Mouse (Mus musculus) CH12.LX (cell line): Measurements from ENCODE around the gene Mtf1. TPM values are rescaled to one million over a fixed set of nuclear protein-coding genes. Genes with fewer than 3 reads are reported as not detected.

ENCODE experiments used
- DNase-seq: peaks from one replicate; pipeline ENCODE4 v3.0.0-alpha.2; 2013; ENCODE audit errors: extremely low read depth
- H3K27ac ChIP-seq: 2 replicates; pipeline ENCODE4 v1.5.1; 2012; ENCODE audit warnings: low read depth, mild to moderate bottlenecking, control low read depth, moderate library complexity; ENCODE audit not compliant: insufficient read depth
- H3K27me3 ChIP-seq: replicated peaks from 2 replicates; pipeline ENCODE3; 2012; ENCODE audit warnings: inconsistent platforms
- H3K36me3 ChIP-seq, 2 experiments: replicated peaks in 1 of 2; 2 replicates each; pipeline versions ENCODE3 to v1.6.1; 2012; ENCODE audit warnings: inconsistent platforms in 1 of 2, low read length in 1 of 2, mild to moderate bottlenecking in 1 of 2, mixed read lengths in 1 of 2, moderate library complexity in 1 of 2; ENCODE audit not compliant: control insufficient read depth in 1 of 2, insufficient read depth in 1 of 2
- H3K4me1 ChIP-seq, 2 experiments: 2 replicates each; pipeline ENCODE4 v1.6.1; 2012; ENCODE audit warnings: inconsistent platforms in 1 of 2, moderate library complexity in 1 of 2; ENCODE audit not compliant: insufficient read depth in 2 of 2, control insufficient read depth in 1 of 2
- H3K4me2 ChIP-seq: 2 replicates; pipeline ENCODE4 v1.6.1; 2012; ENCODE audit warnings: low read depth, mild to moderate bottlenecking, control low read depth; ENCODE audit not compliant: poor library complexity, insufficient read depth, severe bottlenecking
- H3K4me3 ChIP-seq, 3 experiments: fragments of 150-350 bp in 1 of 3; sonication (generic) in 1 of 3; replicated peaks in 1 of 3; 2 replicates each; pipeline versions ENCODE3 to v1.5.1; 2011 to 2012; ENCODE audit warnings: low read depth in 2 of 3, low read length in 2 of 3, mild to moderate bottlenecking in 2 of 3, moderate library complexity in 2 of 3, control low read depth in 1 of 3, improper control_type of control experiment in 1 of 3, inconsistent platforms in 1 of 3, mixed read lengths in 1 of 3; ENCODE audit not compliant: poor library complexity in 1 of 3
- H3K79me2 ChIP-seq: replicated peaks from 2 replicates; pipeline ENCODE4 v1.6.1; 2012; ENCODE audit warnings: mild to moderate bottlenecking, moderate library complexity; ENCODE audit not compliant: control insufficient read depth, poor library complexity, insufficient read depth, severe bottlenecking; ENCODE audit errors: extremely low read depth
- H3K9ac ChIP-seq: 2 replicates; pipeline ENCODE4 v1.6.1; 2012; ENCODE audit warnings: low read depth, mild to moderate bottlenecking, control low read depth, moderate library complexity; ENCODE audit not compliant: insufficient read depth
- H3K9me3 ChIP-seq: replicated peaks from 2 replicates; pipeline ENCODE3; 2012; ENCODE audit warnings: low read length, inconsistent platforms, mixed read lengths
- BHLHE40 ChIP-seq: IDR thresholded peaks from 2 replicates; pipeline ENCODE4 v1.6.1; 2011; ENCODE audit warnings: mild to moderate bottlenecking, low read depth, low read length, improper control_type of control experiment
- CHD1 ChIP-seq: IDR thresholded peaks from 2 replicates; pipeline ENCODE4 v1.6.1; 2012; ENCODE audit warnings: low read depth, low read length, improper control_type of control experiment, inconsistent platforms
- CHD2 ChIP-seq: IDR thresholded peaks from 2 replicates; pipeline ENCODE4 v1.6.1; 2011; ENCODE audit warnings: low read length, improper control_type of control experiment
- CTCF ChIP-seq, 2 experiments: IDR thresholded peaks in 1 of 2; conservative IDR thresholded peaks in 1 of 2; 2 replicates each; pipeline ENCODE4 v1.5.1; 2011 to 2012; ENCODE audit warnings: low read depth in 2 of 2, low read length in 2 of 2, improper control_type of control experiment in 1 of 2, inconsistent platforms in 1 of 2, mild to moderate bottlenecking in 1 of 2, moderate library complexity in 1 of 2
- ELF1 ChIP-seq: IDR thresholded peaks from 2 replicates; pipeline ENCODE4 v1.6.1; 2014; ENCODE audit warnings: low read depth, mild to moderate bottlenecking, inconsistent platforms, low read length, improper control_type of control experiment
- ETS1 ChIP-seq: conservative IDR thresholded peaks from 2 replicates; pipeline ENCODE4 v1.6.1; 2012; ENCODE audit warnings: low read depth, mild to moderate bottlenecking, inconsistent platforms, low read length, improper control_type of control experiment, moderate library complexity
- HCFC1 ChIP-seq: IDR thresholded peaks from 2 replicates; pipeline ENCODE4 v1.6.1; 2012; ENCODE audit warnings: low read depth, mild to moderate bottlenecking, inconsistent platforms, low read length, improper control_type of control experiment
- IRF4 ChIP-seq: IDR thresholded peaks from 2 replicates; pipeline ENCODE4 v1.6.1; 2014; ENCODE audit warnings: low read depth, mild to moderate bottlenecking, inconsistent platforms, low read length, improper control_type of control experiment
- JUN ChIP-seq: IDR thresholded peaks from 2 replicates; pipeline ENCODE4 v1.6.1; 2011; ENCODE audit warnings: low read depth, mild to moderate bottlenecking, low read length, improper control_type of control experiment, moderate library complexity; ENCODE audit not compliant: insufficient read depth
- MAFK ChIP-seq: IDR thresholded peaks from 2 replicates; pipeline ENCODE4 v1.6.1; 2011; ENCODE audit warnings: low read length, improper control_type of control experiment; ENCODE audit not compliant: insufficient replicate concordance
- MAX ChIP-seq: IDR thresholded peaks from 2 replicates; pipeline ENCODE4 v1.6.1; 2011; ENCODE audit warnings: low read length, improper control_type of control experiment
- MAZ ChIP-seq: IDR thresholded peaks from 2 replicates; pipeline ENCODE4 v1.6.1; 2012; ENCODE audit warnings: low read depth, mild to moderate bottlenecking, inconsistent platforms, low read length, improper control_type of control experiment, moderate library complexity
- MYC ChIP-seq: IDR thresholded peaks from 2 replicates; pipeline ENCODE4 v1.6.1; 2011; ENCODE audit warnings: low read depth, mild to moderate bottlenecking, improper control_type of control experiment, low read length
- NELFE ChIP-seq: IDR thresholded peaks from 2 replicates; pipeline ENCODE4 v1.6.1; 2011; ENCODE audit warnings: low read depth, low read length, improper control_type of control experiment
- NRF1 ChIP-seq: IDR thresholded peaks from 2 replicates; pipeline ENCODE4 v1.6.1; 2014; ENCODE audit warnings: low read depth, mild to moderate bottlenecking, inconsistent platforms, low read length, improper control_type of control experiment, moderate library complexity
- PAX5 ChIP-seq: IDR thresholded peaks from 2 replicates; pipeline ENCODE4 v1.6.1; 2012; ENCODE audit warnings: low read length, inconsistent platforms, mixed read lengths
- POLR2A ChIP-seq: IDR thresholded peaks from 2 replicates; pipeline ENCODE4 v1.6.1; 2011; ENCODE audit warnings: low read depth, mild to moderate bottlenecking, improper control_type of control experiment, low read length
- RAD21 ChIP-seq: IDR thresholded peaks from 2 replicates; pipeline ENCODE4 v1.6.1; 2011; ENCODE audit warnings: low read depth, mild to moderate bottlenecking, low read length, improper control_type of control experiment, moderate library complexity
- RCOR1 ChIP-seq: conservative IDR thresholded peaks from 2 replicates; pipeline ENCODE4 v1.6.1; 2012; ENCODE audit warnings: low read depth, mild to moderate bottlenecking, inconsistent platforms, low read length, improper control_type of control experiment
- TCF12 ChIP-seq: IDR thresholded peaks from 2 replicates; pipeline ENCODE4 v1.6.1; 2014; ENCODE audit warnings: low read depth, mild to moderate bottlenecking, inconsistent platforms, low read length, improper control_type of control experiment
- UBTF ChIP-seq: IDR thresholded peaks from 2 replicates; pipeline ENCODE4 v1.6.1; 2012; ENCODE audit warnings: low read depth, mild to moderate bottlenecking, inconsistent platforms, low read length, improper control_type of control experiment, moderate library complexity
- USF1 ChIP-seq: IDR thresholded peaks from 2 replicates; pipeline ENCODE4 v1.6.1; 2014; ENCODE audit warnings: low read depth, mild to moderate bottlenecking, inconsistent platforms, low read length, improper control_type of control experiment
- ZC3H11A ChIP-seq: IDR thresholded peaks from 2 replicates; pipeline ENCODE4 v1.6.1; 2012; ENCODE audit warnings: low read depth, mild to moderate bottlenecking, inconsistent platforms, low read length, improper control_type of control experiment
- ZKSCAN1 ChIP-seq: IDR thresholded peaks from 2 replicates; pipeline ENCODE4 v1.6.1; 2012; ENCODE audit warnings: low read depth, inconsistent platforms, low read length, improper control_type of control experiment, borderline replicate concordance
- ZMIZ1 ChIP-seq: IDR thresholded peaks from 2 replicates; pipeline ENCODE4 v1.6.1; 2012; ENCODE audit warnings: low read depth, mild to moderate bottlenecking, inconsistent platforms, low read length, improper control_type of control experiment
- dilution Hi-C: fragments of 300-500 bp; cut with MboI; formaldehyde crosslinking; loops from 2 replicates; pipeline ENCODE4 v1.14.3; 2020; ENCODE audit warnings: low sequenced_read_pairs; ENCODE audit not compliant: extremely low pct_unique_long_range_greater_than_20kb, extremely low pct_ligation_motif_present
- in situ Hi-C: fragments of 300-500 bp; cut with MboI; formaldehyde crosslinking; loops from 3 replicates; pipeline ENCODE4 v1.14.3; 2019; ENCODE audit warnings: low sequenced_read_pairs, low pct_ligation_motif_present, low pct_unique_long_range_greater_than_20kb, mixed read lengths
- polyA plus RNA-seq: library from polyadenylated mRNA; unstranded; fragments of >175 nt; gene quantifications from 2 replicates; pipeline ENCODE4 v1.2.1, GENCODE M21; 2012; ENCODE audit warnings: low read depth; ENCODE audit not compliant: insufficient read length
- total RNA-seq, 2 experiments: library from RNA; depleted of rRNA; stranded (reverse); fragments of 300-350 nt in 1 of 2; fragments of >200 nt in 1 of 2; gene quantifications; 2 replicates each; pipeline ENCODE4 v1.2.3; 2012 to 2014

The Mtf1 gene
- total and polyA plus RNA-seq, 3 experiments: 6.8 to 19.8 (median 9.8) TPM

GRCm38 (mm10) chr4:124773449-124773848, 28.5 kb upstream of the Mtf1 start:
- no peak for DNase-seq
- Histone ChIP-seq H3K79me2 (peaks cover 17% of the 10 kb centered on the region), H3K4me1 (peaks cover 0 to 16% of the 10 kb centered on the region in 2 experiments; a peak in 2 of 4 replicates), H3K9ac (no peak overlapping the region), H3K36me3 (peaks cover 24 to 76% of the 10 kb centered on the region in 2 experiments), H3K9me3 (no peaks in the 10 kb centered on the region), H3K4me2 (no peak overlapping the region), H3K27me3 (no peaks in the 10 kb centered on the region), H3K4me3 (no peak overlapping the region), H3K27ac (no peak overlapping the region)
- no peak for TF ChIP-seq UBTF
- TF ChIP-seq PAX5: no peak
- no peak for TF ChIP-seq ETS1
- TF ChIP-seq RAD21: no peak
- no peak for TF ChIP-seq MAZ
- no peak for TF ChIP-seq HCFC1
- TF ChIP-seq CTCF (conservative IDR thresholded peaks at IDR 0.05 in 1 of 2, IDR thresholded peaks at IDR 0.05 in 1 of 2; ENCODE audit: low read depth in 2 of 2, low read length in 2 of 2): no peak
- TF ChIP-seq CHD2: no peak
- TF ChIP-seq CHD1: no peak
- dilution Hi-C loops: no loop called here
- in situ Hi-C loops: loop anchor here (25.0 kb wide), 1 partner anchor 289 kb away; the partner anchor contains the start of genes Dnali1 and Snip1

DNA sequence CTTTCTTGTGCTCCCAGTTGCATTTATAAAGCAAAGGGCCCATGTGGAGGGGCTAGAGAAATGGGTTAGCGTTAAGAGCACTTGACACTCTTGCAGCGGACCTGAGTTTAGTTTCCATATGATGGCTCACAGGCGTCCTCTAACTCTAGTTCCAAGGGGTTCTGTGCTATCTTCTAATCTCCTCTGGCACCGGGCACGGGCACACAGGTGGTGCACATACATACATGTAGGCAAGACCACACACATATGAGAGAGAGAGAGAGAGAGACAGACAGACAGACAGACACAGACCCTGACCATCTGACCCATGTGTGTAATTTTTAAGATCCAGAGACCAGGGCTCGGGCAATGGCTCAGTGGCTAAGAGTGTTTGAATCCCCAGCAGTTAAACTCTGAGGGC, 27.9 kb upstream of the Mtf1 start:
- Histone ChIP-seq H3K9me3 (no peaks in the 10 kb centered on the region), H3K27me3 (no peaks in the 10 kb centered on the region), H3K4me3 (no peak overlapping the region), H3K4me2 (no peak overlapping the region), H3K4me1 (peaks cover 0 to 14% of the 10 kb centered on the region in 2 experiments; a peak in 2 of 4 replicates), H3K36me3 (peaks cover 30 to 76% of the 10 kb centered on the region in 2 experiments), H3K79me2 (peaks cover 17% of the 10 kb centered on the region), H3K27ac (no peak overlapping the region), H3K9ac (no peak overlapping the region)
- in situ Hi-C loops: loop anchor here (25.0 kb wide), 1 partner anchor 288 kb away; the partner anchor contains the start of genes Dnali1 and Snip1
- dilution Hi-C loops: no loop called here
- DNase-seq: no peak
- TF ChIP-seq MAX (no peak), USF1 (no peak), ELF1 (no peak), CTCF (conservative IDR thresholded peaks at IDR 0.05 in 1 of 2, IDR thresholded peaks at IDR 0.05 in 1 of 2; ENCODE audit: low read depth in 2 of 2, low read length in 2 of 2) (no peak), MAFK (no peak), NELFE (no peak), MYC (no peak), NRF1 (no peak), ZMIZ1 (no peak), TCF12 (no peak), POLR2A (no peak), UBTF (no peak), BHLHE40 (no peak), ZKSCAN1 (no peak), JUN (no peak), RCOR1 (no peak), ZC3H11A (no peak), ETS1 (no peak), RAD21 (no peak), IRF4 (no peak)
